Mouse (Mus musculus) kidney, adult 2 months (tissue): ENCODE data around the gene Phactr4.

Source experiments
- CTCF ChIP-seq: fragments of 200-500 bp; conservative IDR thresholded peaks from 2 replicates; pipeline ENCODE4 v1.5.1; 2011; ENCODE audit warnings: low read depth, mild to moderate bottlenecking, control low read depth, low read length, moderate library complexity, mixed read lengths; ENCODE audit not compliant: insufficient read depth, insufficient read length
- POLR2A ChIP-seq: fragments of 200-500 bp; IDR thresholded peaks from one replicate; pipeline ENCODE4 v1.6.1; 2011; ENCODE audit warnings: low read depth, low read length, control low read depth

DNA sequence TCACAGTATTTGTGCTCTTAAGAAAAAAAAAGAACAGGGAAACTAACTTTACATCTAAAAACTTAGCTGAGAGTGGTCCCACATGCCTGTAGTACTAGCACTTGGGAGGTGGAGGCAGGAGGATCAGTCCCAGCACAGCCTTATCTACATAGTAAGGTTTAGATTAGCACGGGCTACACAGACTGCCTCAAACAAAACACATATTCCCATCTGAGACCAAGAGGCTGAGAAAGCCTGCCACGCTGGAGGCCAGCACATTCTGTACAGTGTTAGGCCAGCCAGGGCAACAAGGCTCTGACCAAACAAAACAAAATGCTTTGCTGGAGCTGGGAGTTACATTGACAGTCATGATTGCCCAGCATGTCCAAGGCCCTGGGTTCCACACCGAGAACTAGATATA, 38.8 kb downstream of the Phactr4 start:
- TF ChIP-seq POLR2A (no peak), CTCF (no peak)
